Mouse (Mus musculus): ENCODE results near the gene Col27a1. TPM values are rescaled to one million over a fixed set of nuclear protein-coding genes. Genes with fewer than 3 reads are reported as not detected.

The Col27a1 gene
- total and polyA plus RNA-seq, 3 experiments, result not detected

DNA sequence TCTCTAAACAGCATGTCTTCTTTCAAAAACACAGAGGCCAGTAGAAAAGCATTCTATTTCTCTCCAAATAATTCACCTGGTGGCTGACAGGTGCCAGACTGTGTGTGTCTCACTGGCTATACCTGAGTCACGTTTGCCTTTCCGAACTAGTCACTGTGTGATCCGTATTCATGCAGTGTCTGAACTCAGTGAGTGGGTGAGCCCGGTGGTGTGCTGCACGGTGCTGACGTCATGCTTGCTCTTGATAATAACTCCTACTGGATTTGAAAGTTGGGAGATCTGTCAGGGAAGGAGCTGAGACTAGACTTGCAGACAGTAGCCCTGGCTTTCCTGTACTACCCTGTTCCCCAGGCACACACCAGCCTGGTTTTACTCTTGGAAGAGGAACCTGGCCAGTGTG, 5.8 kb downstream of the Col27a1 start:
- no peaks in the 10 kb centered on the region for H3K9me3 ChIP-seq (replicated peaks; ENCODE audit: insufficient read depth, low read length)
- no peak overlapping the region for H3K27ac ChIP-seq (ENCODE audit: control insufficient read depth, low read depth, low read length)
- H3K27me3 ChIP-seq (ENCODE audit: control insufficient read depth in 1 of 2, insufficient read depth in 2 of 2, low read length in 2 of 2), result no peaks in the 10 kb centered on the region
- H3K79me2 ChIP-seq (ENCODE audit: control insufficient read depth, insufficient read depth, low read length, poor library complexity), result no peaks in the 10 kb centered on the region
- H3K4me1 ChIP-seq (ENCODE audit: control insufficient read depth in 1 of 2, insufficient read depth in 2 of 2, low read length in 2 of 2), result no peaks in the 10 kb centered on the region
- H3K9ac ChIP-seq (ENCODE audit: control insufficient read depth, low read depth, low read length, poor library complexity, severe bottlenecking), result no peak overlapping the region
- no peaks in the 10 kb centered on the region for H3K36me3 ChIP-seq (ENCODE audit: control insufficient read depth in 1 of 2, insufficient read depth in 2 of 2, low read length in 2 of 2)
- TF ChIP-seq MAZ (IDR thresholded peaks at IDR 0.05; ENCODE audit: low read depth, low read length) (no peak), SMC3 (IDR thresholded peaks at IDR 0.05; ENCODE audit: low read depth, low read length) (no peak), UBTF (IDR thresholded peaks at IDR 0.05; ENCODE audit: borderline replicate concordance, insufficient read depth, low read depth, low read length) (no peak), ZC3H11A (IDR thresholded peaks at IDR 0.05; ENCODE audit: low read depth, low read length) (no peak)
- DNase-seq (ENCODE audit: low read depth, low spot score), result no peak
- H3K4me3 ChIP-seq (ENCODE audit: control insufficient read depth in 1 of 2, insufficient read depth in 1 of 2, low read depth in 2 of 2, low read length in 2 of 2), result no peak overlapping the region

DNA sequence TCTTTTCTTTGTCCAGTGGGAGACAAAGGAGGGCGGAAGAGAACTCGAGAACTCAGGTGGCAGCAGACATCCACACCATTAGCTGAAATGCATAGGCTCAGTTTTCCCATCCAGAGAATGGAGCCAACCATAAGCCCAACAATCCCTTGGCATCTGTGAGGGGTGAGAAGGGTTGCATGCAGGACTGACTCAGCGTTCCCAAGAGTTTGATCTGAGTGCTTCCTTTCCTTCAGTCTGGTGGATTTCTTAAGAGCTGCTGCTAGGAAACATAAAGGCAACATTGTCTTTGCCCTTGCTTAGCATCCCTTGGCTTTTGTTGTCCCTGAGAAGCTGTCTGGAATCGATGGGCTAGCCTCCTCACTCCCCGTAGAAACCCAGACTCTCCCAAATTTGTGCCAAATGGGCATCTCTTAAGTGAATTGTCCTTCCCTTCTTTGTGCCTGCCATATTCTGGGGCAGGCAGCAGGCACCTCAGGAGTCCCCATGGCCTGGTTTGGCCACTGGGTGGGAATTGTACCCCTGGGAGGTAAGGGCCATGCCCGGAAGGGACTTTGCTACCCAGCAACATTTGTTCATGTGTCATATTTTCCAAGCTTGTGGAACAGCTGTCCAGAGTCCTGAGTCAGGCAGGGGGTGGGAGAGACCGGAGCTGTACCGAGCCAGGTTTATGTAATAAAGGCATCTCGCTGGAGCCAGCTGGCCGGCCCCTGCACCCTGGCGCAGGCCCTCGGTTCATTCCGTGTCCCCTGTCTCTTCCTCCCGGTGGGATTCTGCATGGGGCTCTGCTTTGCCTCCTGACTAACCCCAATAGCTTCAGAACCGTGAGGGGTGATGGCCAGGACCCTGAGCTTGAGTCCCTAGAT, 7.5 kb downstream of the Col27a1 start:
- Histone ChIP-seq H3K79me2 (ENCODE audit: control insufficient read depth, insufficient read depth, low read length, poor library complexity) (no peaks in the 10 kb centered on the region), H3K27me3 (ENCODE audit: control insufficient read depth in 1 of 2, insufficient read depth in 2 of 2, low read length in 2 of 2) (no peaks in the 10 kb centered on the region), H3K4me3 (ENCODE audit: control insufficient read depth in 1 of 2, insufficient read depth in 1 of 2, low read depth in 2 of 2, low read length in 2 of 2) (no peak overlapping the region), H3K9ac (ENCODE audit: control insufficient read depth, low read depth, low read length, poor library complexity, severe bottlenecking) (no peak overlapping the region), H3K4me1 (ENCODE audit: control insufficient read depth in 1 of 2, insufficient read depth in 2 of 2, low read length in 2 of 2) (no peaks in the 10 kb centered on the region), H3K36me3 (ENCODE audit: control insufficient read depth in 1 of 2, insufficient read depth in 2 of 2, low read length in 2 of 2) (no peaks in the 10 kb centered on the region), H3K9me3 (replicated peaks; ENCODE audit: insufficient read depth, low read length) (no peaks in the 10 kb centered on the region), H3K27ac (ENCODE audit: control insufficient read depth, low read depth, low read length) (no peak overlapping the region)
- no peak for TF ChIP-seq GABPA (IDR thresholded peaks at IDR 0.05; ENCODE audit: low read depth, low read length)
- TF ChIP-seq NRF1 (IDR thresholded peaks at IDR 0.05; ENCODE audit: insufficient read depth, low read depth, low read length, poor library complexity, severe bottlenecking), result no peak
- no peak for TF ChIP-seq ZKSCAN1 (IDR thresholded peaks at IDR 0.05; ENCODE audit: low read depth, low read length)
- no peak for TF ChIP-seq MAFK (IDR thresholded peaks at IDR 0.05; ENCODE audit: borderline replicate concordance, low read depth, low read length)
- no peak for TF ChIP-seq MEF2A (IDR thresholded peaks at IDR 0.05; ENCODE audit: extremely low read depth, insufficient replicate concordance, low read depth, low read length, poor library complexity, severe bottlenecking)
- no peak for DNase-seq (ENCODE audit: low read depth, low spot score)

DNA sequence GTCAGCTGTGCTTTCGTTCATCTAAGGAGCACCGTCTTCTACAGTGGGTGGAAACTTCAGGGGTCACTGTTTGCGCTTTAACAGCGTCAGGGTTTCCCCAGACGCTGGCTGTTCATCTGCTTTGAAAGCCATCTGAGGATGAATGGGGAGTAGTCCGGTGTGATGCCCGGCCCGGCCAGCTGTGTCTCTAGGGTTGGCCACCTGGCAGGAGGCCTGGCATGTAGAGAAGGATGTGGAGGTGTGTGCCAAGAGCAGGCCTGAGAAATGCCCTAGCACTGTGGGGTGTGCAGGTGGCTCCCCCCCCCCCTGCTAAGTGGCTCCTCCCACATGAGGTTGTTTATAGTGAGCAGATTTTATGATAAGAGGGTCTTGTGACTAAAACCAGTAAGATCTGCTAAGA, 8.4 kb downstream of the Col27a1 start:
- Histone ChIP-seq H3K27me3 (ENCODE audit: control insufficient read depth in 1 of 2, insufficient read depth in 2 of 2, low read length in 2 of 2) (no peaks in the 10 kb centered on the region), H3K4me3 (ENCODE audit: control insufficient read depth in 1 of 2, insufficient read depth in 1 of 2, low read depth in 2 of 2, low read length in 2 of 2) (no peak overlapping the region), H3K36me3 (ENCODE audit: control insufficient read depth in 1 of 2, insufficient read depth in 2 of 2, low read length in 2 of 2) (no peaks in the 10 kb centered on the region), H3K27ac (ENCODE audit: control insufficient read depth, low read depth, low read length) (no peak overlapping the region), H3K9ac (ENCODE audit: control insufficient read depth, low read depth, low read length, poor library complexity, severe bottlenecking) (no peak overlapping the region), H3K4me1 (ENCODE audit: control insufficient read depth in 1 of 2, insufficient read depth in 2 of 2, low read length in 2 of 2) (no peaks in the 10 kb centered on the region), H3K79me2 (ENCODE audit: control insufficient read depth, insufficient read depth, low read length, poor library complexity) (no peaks in the 10 kb centered on the region), H3K9me3 (replicated peaks; ENCODE audit: insufficient read depth, low read length) (no peaks in the 10 kb centered on the region)
- no peak for DNase-seq (ENCODE audit: low read depth, low spot score)
- no peak for TF ChIP-seq RCOR1 (IDR thresholded peaks at IDR 0.05; ENCODE audit: low read depth, low read length)
- TF ChIP-seq ZNF384 (IDR thresholded peaks at IDR 0.05; ENCODE audit: low read depth, low read length), result no peak
- TF ChIP-seq MYB (IDR thresholded peaks at IDR 0.05; ENCODE audit: low read depth, low read length), result no peak
- no peak for TF ChIP-seq USF1 (IDR thresholded peaks at IDR 0.05; ENCODE audit: low read depth, low read length)
- no peak for TF ChIP-seq NRF1 (IDR thresholded peaks at IDR 0.05; ENCODE audit: insufficient read depth, low read depth, low read length, poor library complexity, severe bottlenecking)
- TF ChIP-seq MXI1 (IDR thresholded peaks at IDR 0.05; ENCODE audit: low read depth, low read length), result no peak
- no peak for TF ChIP-seq NELFE (IDR thresholded peaks at IDR 0.05; ENCODE audit: low read depth, low read length)
- no peak for TF ChIP-seq POLR2AphosphoS2 (IDR thresholded peaks at IDR 0.05; ENCODE audit: low read length)
- no peak for TF ChIP-seq TAL1 (IDR thresholded peaks at IDR 0.05; ENCODE audit: low read length)
- no peak for TF ChIP-seq UBTF (IDR thresholded peaks at IDR 0.05; ENCODE audit: borderline replicate concordance, insufficient read depth, low read depth, low read length)
- TF ChIP-seq MEF2A (IDR thresholded peaks at IDR 0.05; ENCODE audit: extremely low read depth, insufficient replicate concordance, low read depth, low read length, poor library complexity, severe bottlenecking), result no peak
- TF ChIP-seq KAT2A (conservative IDR thresholded peaks at IDR 0.05; ENCODE audit: low read depth, low read length), result no peak
- TF ChIP-seq CHD2 (IDR thresholded peaks at IDR 0.05; ENCODE audit: low read length), result no peak
